Mouse (Mus musculus): ENCODE data around the gene Mettl25. TPM values are rescaled to one million over a fixed set of nuclear protein-coding genes. Genes with fewer than 3 reads are reported as not detected.

Gene Mettl25
- polyA plus RNA-seq (2015; fragmentation: Nextera tagmentation; extraction: Ambion mirVana): 11.3 and 11.6 TPM in 2 replicates

DNA sequence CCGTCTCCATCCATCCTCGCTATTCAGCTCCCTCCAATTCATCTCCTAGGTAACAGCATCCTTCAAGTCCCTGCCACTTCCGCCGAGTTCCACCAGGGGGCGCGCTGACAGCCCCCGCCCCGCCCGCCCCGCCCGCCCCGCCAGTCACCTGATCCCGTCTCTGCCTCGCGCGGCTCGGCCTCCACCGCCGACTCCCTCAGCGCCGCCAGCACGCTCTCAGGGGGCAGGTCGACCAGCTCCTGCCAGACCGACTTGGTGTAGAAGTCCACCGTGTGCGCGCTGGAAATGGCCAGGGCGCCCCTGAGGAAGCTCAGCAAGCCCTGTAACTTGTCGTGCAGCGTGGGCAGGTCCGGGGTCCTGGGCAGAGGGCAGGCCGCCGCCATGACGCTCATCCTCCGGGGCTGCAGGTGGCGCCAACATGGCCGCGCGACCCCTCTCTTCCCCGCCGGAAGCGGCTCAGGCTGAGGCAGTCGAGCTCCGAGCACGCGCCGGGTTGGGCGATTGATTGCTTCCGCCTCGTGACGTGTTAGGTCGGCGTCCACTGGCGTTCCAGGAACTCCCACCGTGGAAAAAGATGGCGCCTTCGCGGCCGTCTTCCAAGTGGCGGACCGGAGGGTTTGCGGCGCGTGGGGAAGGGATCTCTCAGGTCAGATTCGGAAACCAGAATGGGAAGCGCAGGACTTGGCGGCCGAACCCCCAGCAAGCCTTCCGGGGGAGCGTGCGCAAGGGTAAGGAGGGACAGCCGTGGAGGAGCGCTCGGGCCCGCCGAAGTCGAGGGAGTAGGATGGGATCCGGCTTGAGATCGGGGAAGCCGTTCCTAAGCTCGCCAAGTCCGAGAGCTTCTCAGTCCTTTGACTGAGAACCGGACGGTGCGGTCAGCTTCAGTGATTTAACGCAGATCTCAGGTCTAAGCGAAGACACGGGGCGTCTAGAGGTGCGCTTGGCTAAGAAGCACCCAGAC, at the start of gene Mettl25, which contains the start of gene Ccdc59:
TSS of gene Mettl25 (minus strand) at position 453 of the 961 bp plus-strand sequence.
TSS of gene Ccdc59 (plus strand) at position 140 of the 961 bp plus-strand sequence.
- WGBS: under 1% methylated on average over 85 of the region's 90 CpGs
- peak within 1 kb of the TSS; percentile 85 for H3K4me3 ChIP-seq (ENCODE audit: low read length)
- no peaks in the 10 kb centered on the region for H3K9me3 ChIP-seq (ENCODE audit: control insufficient read depth, low read length)
- H3K9ac ChIP-seq (ENCODE audit: low read depth, low read length): peak within 1 kb of the TSS; percentile 94
- peak within 1 kb of the TSS; percentile 97 for H3K27ac ChIP-seq (ENCODE audit: low read length)
- peak within 1 kb of the TSS; percentile 71 for H3K4me2 ChIP-seq (ENCODE audit: low read depth, low read length)
- peak; percentile 98 for ATAC-seq
- H3K4me1 ChIP-seq (ENCODE audit: control insufficient read depth, insufficient read depth, low read length): peaks cover 6% of the 10 kb centered on the region
- peaks cover 7% of the 10 kb centered on the region; the same call in 1 of the 2 replicates for H3K36me3 ChIP-seq (ENCODE audit: control insufficient read depth, insufficient read depth, low read length)
- no peaks in the 10 kb centered on the region for H3K27me3 ChIP-seq (replicated peaks; ENCODE audit: control insufficient read depth, insufficient read depth, low read length)

DNA sequence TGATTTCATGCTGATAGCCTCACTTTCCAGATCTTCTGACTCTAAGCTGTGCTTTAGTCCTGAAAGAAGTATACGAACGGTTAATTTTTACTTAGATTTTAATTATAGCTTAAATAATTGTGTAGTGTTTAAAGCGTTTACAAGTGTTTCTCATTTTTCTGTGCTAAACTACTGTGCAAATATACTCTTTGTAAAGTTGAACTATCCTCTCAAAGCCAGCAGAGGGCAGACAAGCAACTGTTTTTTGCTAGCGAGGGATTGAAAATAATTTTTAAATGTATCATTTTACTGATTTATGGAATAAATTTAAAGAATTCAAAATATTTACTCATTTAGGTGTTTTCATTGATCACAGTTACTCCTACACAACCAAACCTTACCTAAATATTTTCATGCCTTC, 26.1 kb upstream of the Mettl25 start:
- H3K4me1 ChIP-seq (ENCODE audit: control insufficient read depth, insufficient read depth, low read length): no peaks in the 10 kb centered on the region
- no peak overlapping the region for H3K9ac ChIP-seq (ENCODE audit: low read depth, low read length)
- 49% methylated on average over 4 of the region's 4 CpGs for WGBS
- ATAC-seq: no peak
- no peaks in the 10 kb centered on the region for H3K36me3 ChIP-seq (ENCODE audit: control insufficient read depth, insufficient read depth, low read length)
- H3K4me3 ChIP-seq (ENCODE audit: low read length): no peak overlapping the region
- no peaks in the 10 kb centered on the region for H3K27me3 ChIP-seq (replicated peaks; ENCODE audit: control insufficient read depth, insufficient read depth, low read length)
- H3K27ac ChIP-seq (ENCODE audit: low read length): no peak overlapping the region
- no peak overlapping the region for H3K4me2 ChIP-seq (ENCODE audit: low read depth, low read length)
- no peaks in the 10 kb centered on the region for H3K9me3 ChIP-seq (ENCODE audit: control insufficient read depth, low read length)

DNA sequence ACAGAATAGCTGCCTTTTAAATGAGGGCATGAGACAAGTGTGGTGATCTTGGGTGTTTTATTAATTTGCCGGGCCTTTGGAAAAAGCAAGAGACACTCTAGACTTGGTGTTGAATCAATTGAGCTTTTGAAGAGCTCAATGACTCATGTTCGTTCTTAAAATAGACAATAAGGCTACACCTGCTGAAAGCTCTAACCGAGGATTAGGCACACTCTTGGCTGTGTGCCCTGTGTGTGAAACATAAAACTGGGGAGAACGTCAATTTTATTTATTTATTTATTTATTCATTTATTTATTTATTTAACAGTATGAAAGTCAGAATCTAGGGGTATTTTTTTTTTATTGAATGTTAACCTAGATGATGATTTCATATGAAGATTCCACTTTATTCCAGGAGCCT, 10.0 kb upstream of the Mettl25 start:
- 81% methylated on average over 4 of the region's 4 CpGs for WGBS
- H3K4me2 ChIP-seq (ENCODE audit: low read depth, low read length): no peak overlapping the region
- no peak for ATAC-seq
- H3K27me3 ChIP-seq (replicated peaks; ENCODE audit: control insufficient read depth, insufficient read depth, low read length): no peaks in the 10 kb centered on the region
- no peak overlapping the region for H3K27ac ChIP-seq (ENCODE audit: low read length)
- H3K36me3 ChIP-seq (ENCODE audit: control insufficient read depth, insufficient read depth, low read length): peaks cover 5% of the 10 kb centered on the region; the same call in 1 of the 2 replicates
- no peaks in the 10 kb centered on the region for H3K9me3 ChIP-seq (ENCODE audit: control insufficient read depth, low read length)
- no peak overlapping the region for H3K9ac ChIP-seq (ENCODE audit: low read depth, low read length)
- no peak overlapping the region for H3K4me3 ChIP-seq (ENCODE audit: low read length)
- no peaks in the 10 kb centered on the region for H3K4me1 ChIP-seq (ENCODE audit: control insufficient read depth, insufficient read depth, low read length)

DNA sequence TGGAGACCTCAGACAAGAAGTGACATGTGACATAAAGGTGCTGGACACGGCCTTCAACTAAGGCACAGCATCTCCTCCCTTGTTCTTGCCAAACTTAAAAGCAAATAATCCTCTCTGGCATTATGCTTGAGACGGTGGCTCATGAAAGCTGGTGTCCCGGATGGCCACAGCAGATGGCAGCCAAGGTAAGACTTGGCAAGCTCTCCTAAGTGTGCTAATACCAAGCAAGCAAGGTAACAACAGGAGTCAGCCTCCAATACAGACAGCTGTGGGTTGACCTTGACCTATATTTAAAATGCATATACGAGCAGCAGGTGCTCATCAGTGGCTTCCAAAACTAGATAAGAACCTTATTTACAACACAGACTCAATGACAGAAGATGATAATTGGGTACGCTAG, 9.1 kb upstream of the Mettl25 start:
- Histone ChIP-seq H3K9ac (ENCODE audit: low read depth, low read length) (no peak overlapping the region), H3K4me2 (ENCODE audit: low read depth, low read length) (no peak overlapping the region), H3K4me1 (ENCODE audit: control insufficient read depth, insufficient read depth, low read length) (no peaks in the 10 kb centered on the region), H3K9me3 (ENCODE audit: control insufficient read depth, low read length) (no peaks in the 10 kb centered on the region), H3K4me3 (ENCODE audit: low read length) (no peak overlapping the region), H3K36me3 (ENCODE audit: control insufficient read depth, insufficient read depth, low read length) (peaks cover 5% of the 10 kb centered on the region; the same call in 1 of the 2 replicates), H3K27me3 (replicated peaks; ENCODE audit: control insufficient read depth, insufficient read depth, low read length) (no peaks in the 10 kb centered on the region), H3K27ac (ENCODE audit: low read length) (no peak overlapping the region)
- WGBS: 79% methylated on average over 5 of the region's 5 CpGs
- ATAC-seq: no peak

DNA sequence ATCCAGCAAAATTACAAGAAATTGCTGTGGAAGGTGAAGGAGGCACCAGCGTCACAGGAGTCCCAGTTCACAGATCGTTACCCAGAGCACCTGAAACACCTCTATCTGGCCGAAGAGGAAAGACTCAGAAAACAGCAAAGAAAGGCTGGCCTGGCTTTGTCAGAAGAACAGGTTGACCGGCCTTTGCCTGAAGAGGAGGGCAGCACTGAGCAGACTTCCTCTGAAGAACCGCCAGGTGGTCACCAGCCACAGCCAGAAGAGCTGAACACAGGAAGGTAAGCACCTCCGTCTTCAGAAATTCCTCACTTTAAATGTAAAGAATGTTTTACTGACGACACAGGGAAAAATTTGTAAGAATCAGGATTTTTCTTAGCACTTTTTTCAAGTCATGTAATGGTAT, 1.4 kb upstream of the Mettl25 start:
- Histone ChIP-seq H3K27me3 (replicated peaks; ENCODE audit: control insufficient read depth, insufficient read depth, low read length) (no peaks in the 10 kb centered on the region), H3K4me3 (ENCODE audit: low read length) (peak overlapping the region; percentile 23; the same call in 1 of the 2 replicates), H3K4me2 (ENCODE audit: low read depth, low read length) (peak overlapping the region; percentile 27), H3K36me3 (ENCODE audit: control insufficient read depth, insufficient read depth, low read length) (peaks cover 7% of the 10 kb centered on the region; the same call in 1 of the 2 replicates), H3K9ac (ENCODE audit: low read depth, low read length) (no peak overlapping the region), H3K9me3 (ENCODE audit: control insufficient read depth, low read length) (no peaks in the 10 kb centered on the region), H3K4me1 (ENCODE audit: control insufficient read depth, insufficient read depth, low read length) (peaks cover 6% of the 10 kb centered on the region), H3K27ac (ENCODE audit: low read length) (no peak overlapping the region)
- no peak for ATAC-seq
- WGBS: 76% methylated on average over 7 of the region's 7 CpGs

DNA sequence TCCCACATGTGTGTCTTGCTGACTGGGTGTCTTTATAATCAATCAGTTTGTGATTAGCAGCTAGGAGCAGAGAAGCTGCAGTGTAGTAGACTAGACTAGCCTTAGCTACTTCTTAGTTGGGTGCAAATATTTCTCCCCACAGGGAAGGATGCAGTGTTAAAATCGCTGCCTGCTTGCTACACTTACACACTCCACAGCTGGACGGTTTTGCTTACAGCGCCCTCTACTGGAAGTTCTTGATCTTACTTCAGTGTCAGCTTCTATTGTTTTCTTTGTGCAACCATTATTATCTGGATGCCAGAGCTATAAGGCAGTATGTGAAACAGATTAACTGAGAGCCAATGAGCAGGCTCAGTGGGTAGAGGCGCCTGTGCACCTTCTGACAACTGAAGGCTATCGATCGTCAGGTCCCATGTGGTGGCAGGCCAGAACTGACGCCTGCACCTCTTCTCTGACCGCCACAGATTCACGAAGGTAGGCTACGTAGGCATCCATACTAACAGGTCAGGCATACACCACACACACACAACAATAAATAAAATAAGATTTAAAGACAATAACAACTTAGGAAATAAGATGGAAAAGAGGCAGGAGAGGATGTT, 6.5 kb downstream of the Mettl25 start:
- H3K4me3 ChIP-seq (ENCODE audit: low read length): no peak overlapping the region
- no peak overlapping the region for H3K27ac ChIP-seq (ENCODE audit: low read length)
- no peak for ATAC-seq
- H3K4me1 ChIP-seq (ENCODE audit: control insufficient read depth, insufficient read depth, low read length): no peaks in the 10 kb centered on the region
- 65% methylated on average over 10 of the region's 10 CpGs for WGBS
- H3K36me3 ChIP-seq (ENCODE audit: control insufficient read depth, insufficient read depth, low read length): no peaks in the 10 kb centered on the region
- H3K9me3 ChIP-seq (ENCODE audit: control insufficient read depth, low read length): no peaks in the 10 kb centered on the region
- H3K9ac ChIP-seq (ENCODE audit: low read depth, low read length): no peak overlapping the region
- H3K4me2 ChIP-seq (ENCODE audit: low read depth, low read length): no peak overlapping the region
- no peaks in the 10 kb centered on the region for H3K27me3 ChIP-seq (replicated peaks; ENCODE audit: control insufficient read depth, insufficient read depth, low read length)

DNA sequence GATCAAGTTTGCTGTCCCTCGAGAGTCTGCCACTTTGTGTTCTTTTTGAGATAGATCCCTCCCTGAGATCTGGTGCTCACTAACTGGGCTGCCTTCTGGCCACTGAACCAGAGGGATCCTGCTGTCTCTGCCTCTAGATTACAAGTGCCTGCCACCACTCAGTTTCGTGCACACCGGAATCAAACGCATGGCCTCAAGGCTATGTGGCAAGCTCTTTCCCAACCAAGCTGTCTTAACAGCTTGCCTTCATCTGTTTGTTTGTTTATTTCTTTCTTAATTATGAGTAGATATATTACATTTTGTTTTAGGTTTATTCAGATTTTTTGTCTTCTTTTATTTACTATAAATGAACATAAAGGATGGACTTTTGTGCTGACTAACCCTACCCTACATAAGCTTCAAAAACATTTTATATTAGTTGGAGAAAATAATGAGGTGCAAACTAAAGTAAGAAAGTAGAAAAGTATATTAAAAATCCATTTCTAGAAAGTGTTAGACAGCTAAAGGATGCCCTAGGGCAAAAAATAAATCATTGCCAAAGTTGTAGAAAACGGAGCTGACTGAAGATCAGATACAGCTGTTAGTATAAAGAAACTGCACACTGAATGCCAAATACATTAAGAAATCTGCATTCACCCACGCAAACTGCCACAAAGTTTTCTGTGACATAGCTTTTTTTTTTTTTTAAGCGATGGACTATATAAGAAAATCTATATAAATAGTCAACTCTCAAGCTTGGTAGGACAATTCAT, 34.7 kb downstream of the Mettl25 start:
- H3K9me3 ChIP-seq (ENCODE audit: control insufficient read depth, low read length): no peaks in the 10 kb centered on the region
- no peak overlapping the region for H3K9ac ChIP-seq (ENCODE audit: low read depth, low read length)
- no peaks in the 10 kb centered on the region for H3K36me3 ChIP-seq (ENCODE audit: control insufficient read depth, insufficient read depth, low read length)
- no peaks in the 10 kb centered on the region for H3K4me1 ChIP-seq (ENCODE audit: control insufficient read depth, insufficient read depth, low read length)
- ATAC-seq: no peak
- no peak overlapping the region for H3K4me2 ChIP-seq (ENCODE audit: low read depth, low read length)
- WGBS: 74% methylated on average over 7 of the region's 7 CpGs
- no peaks in the 10 kb centered on the region for H3K27me3 ChIP-seq (replicated peaks; ENCODE audit: control insufficient read depth, insufficient read depth, low read length)
- no peak overlapping the region for H3K27ac ChIP-seq (ENCODE audit: low read length)
- no peak overlapping the region for H3K4me3 ChIP-seq (ENCODE audit: low read length)

DNA sequence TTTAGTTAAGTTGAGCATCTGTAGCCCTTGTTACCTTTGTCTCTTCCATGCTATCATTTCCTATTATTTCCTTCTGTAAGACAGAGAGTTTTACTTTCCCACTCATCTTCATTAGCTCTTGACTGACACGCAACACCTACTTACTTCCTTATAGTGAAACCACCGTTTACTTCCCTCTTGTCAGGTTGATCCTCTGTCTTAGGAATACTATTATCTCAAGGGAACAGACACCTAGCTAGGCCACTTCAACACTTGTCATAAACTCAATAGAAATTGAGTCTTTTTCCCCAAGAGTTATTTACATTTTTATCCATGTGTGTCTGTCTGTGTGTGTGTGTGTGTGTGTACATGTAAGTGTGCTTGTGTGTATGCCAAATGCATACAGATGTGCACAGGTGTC, 37.7 kb downstream of the Mettl25 start:
- no peak overlapping the region for H3K4me2 ChIP-seq (ENCODE audit: low read depth, low read length)
- no peak for ATAC-seq
- no peaks in the 10 kb centered on the region for H3K27me3 ChIP-seq (replicated peaks; ENCODE audit: control insufficient read depth, insufficient read depth, low read length)
- H3K36me3 ChIP-seq (ENCODE audit: control insufficient read depth, insufficient read depth, low read length): no peaks in the 10 kb centered on the region
- no peak overlapping the region for H3K9ac ChIP-seq (ENCODE audit: low read depth, low read length)
- H3K27ac ChIP-seq (ENCODE audit: low read length): no peak overlapping the region
- H3K4me1 ChIP-seq (ENCODE audit: control insufficient read depth, insufficient read depth, low read length): no peaks in the 10 kb centered on the region
- no peaks in the 10 kb centered on the region for H3K9me3 ChIP-seq (ENCODE audit: control insufficient read depth, low read length)
- WGBS: 80% methylated on average over 2 of the region's 2 CpGs
- H3K4me3 ChIP-seq (ENCODE audit: low read length): no peak overlapping the region

DNA sequence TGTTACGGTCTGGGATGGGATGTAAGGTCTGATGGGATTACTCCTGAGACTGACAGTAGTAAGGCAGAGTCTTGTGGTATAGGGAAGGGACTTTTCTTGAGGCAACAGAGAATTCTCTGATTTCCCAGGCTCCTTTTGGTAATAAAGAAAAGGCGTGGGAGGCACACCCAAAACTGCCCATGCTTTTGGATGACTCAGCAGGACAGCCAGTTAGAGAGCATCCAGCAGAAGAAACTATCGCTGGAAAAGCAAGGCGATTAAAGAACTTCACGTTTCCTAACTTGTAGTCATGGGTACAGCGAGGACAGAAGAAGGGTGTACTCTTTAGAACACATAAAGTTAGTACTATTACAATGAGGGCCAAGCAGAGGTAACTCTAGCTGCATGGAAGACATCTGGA, 39.0 kb downstream of the Mettl25 start:
- Histone ChIP-seq H3K4me3 (ENCODE audit: low read length) (no peak overlapping the region), H3K4me1 (ENCODE audit: control insufficient read depth, insufficient read depth, low read length) (no peaks in the 10 kb centered on the region), H3K9ac (ENCODE audit: low read depth, low read length) (no peak overlapping the region), H3K4me2 (ENCODE audit: low read depth, low read length) (no peak overlapping the region), H3K36me3 (ENCODE audit: control insufficient read depth, insufficient read depth, low read length) (no peaks in the 10 kb centered on the region), H3K27ac (ENCODE audit: low read length) (no peak overlapping the region), H3K9me3 (ENCODE audit: control insufficient read depth, low read length) (no peaks in the 10 kb centered on the region), H3K27me3 (replicated peaks; ENCODE audit: control insufficient read depth, insufficient read depth, low read length) (no peaks in the 10 kb centered on the region)
- WGBS: 91% methylated on average over 6 of the region's 6 CpGs
- ATAC-seq: no peak
